Mouse (Mus musculus) midbrain, embryonic 15.5 days (tissue): ENCODE data around the gene 1700113H08Rik. TPM values are rescaled to one million over a fixed set of nuclear protein-coding genes. Genes with fewer than 3 reads are reported as not detected.

Experiments
- ATAC-seq: fragments of 200-750 bp; cut with Nextera tagmentation; replicated peaks from 2 replicates; pipeline ENCODE4 v1.8.0; 2017; ENCODE audit warnings: moderate TSS enrichment
- H3K27ac ChIP-seq: fragments of 300-500 bp; sonication (generic); 2 replicates; pipeline ENCODE4 v1.5.1; 2015; ENCODE audit warnings: mild to moderate bottlenecking, inconsistent platforms
- H3K27me3 ChIP-seq: fragments of 300-500 bp; sonication (generic); replicated peaks from 2 replicates; pipeline ENCODE4 v1.6.1; 2015; ENCODE audit warnings: inconsistent platforms
- H3K36me3 ChIP-seq: fragments of 300-500 bp; sonication (generic); replicated peaks from 2 replicates; pipeline ENCODE4 v1.6.1; 2015; ENCODE audit warnings: inconsistent platforms
- H3K4me1 ChIP-seq: fragments of 300-500 bp; sonication (generic); 2 replicates; pipeline ENCODE4 v1.6.1; 2015; ENCODE audit warnings: inconsistent platforms
- H3K4me2 ChIP-seq: fragments of 300-500 bp; sonication (generic); 2 replicates; pipeline ENCODE4 v1.6.1; 2015; ENCODE audit warnings: inconsistent platforms, mild to moderate bottlenecking, moderate library complexity
- H3K4me3 ChIP-seq: fragments of 300-500 bp; sonication (generic); 2 replicates; pipeline ENCODE4 v1.5.1; 2015; ENCODE audit warnings: mild to moderate bottlenecking, inconsistent platforms
- H3K9ac ChIP-seq: fragments of 300-500 bp; sonication (generic); 2 replicates; pipeline ENCODE4 v1.6.1; 2015; ENCODE audit warnings: mild to moderate bottlenecking, inconsistent platforms
- H3K9me3 ChIP-seq: fragments of 300-500 bp; sonication (generic); 2 replicates; pipeline ENCODE4 v1.6.1; 2016; ENCODE audit warnings: inconsistent platforms
- WGBS: fragments of 180-500 bp; shearing (Covaris S2); methylation state at CpG from one replicate; pipeline ENCODE4 v1.1.7; 2015; ENCODE audit warnings: mixed read lengths; 5-methylcytosine and 5-hydroxymethylcytosine counted together
- polyA plus RNA-seq: library from polyadenylated mRNA; unstranded; fragments of >200 nt; fragmentation: Nextera tagmentation; extraction: Ambion mirVana; gene quantifications from 2 replicates; pipeline ENCODE4 v1.2.1, GENCODE M21; 2015

Gene 1700113H08Rik
- polyA plus RNA-seq, 1 experiment from 2014 or later = not detected

- Histone ChIP-seq H3K36me3 (no peaks in the 10 kb centered on the region), H3K9ac (no peak overlapping the region), H3K4me2 (no peak overlapping the region), H3K4me3 (no peak overlapping the region), H3K4me1 (no peaks in the 10 kb centered on the region), H3K9me3 (no peaks in the 10 kb centered on the region), H3K27me3 (no peaks in the 10 kb centered on the region), H3K27ac (no peak overlapping the region)
- ATAC-seq = no peak
- WGBS = 90% methylated on average over 5 of the region's 5 CpGs
Measured at GRCm38 (mm10) chr10:87125094-87125493, 67.2 kb downstream of the 1700113H08Rik start.

DNA sequence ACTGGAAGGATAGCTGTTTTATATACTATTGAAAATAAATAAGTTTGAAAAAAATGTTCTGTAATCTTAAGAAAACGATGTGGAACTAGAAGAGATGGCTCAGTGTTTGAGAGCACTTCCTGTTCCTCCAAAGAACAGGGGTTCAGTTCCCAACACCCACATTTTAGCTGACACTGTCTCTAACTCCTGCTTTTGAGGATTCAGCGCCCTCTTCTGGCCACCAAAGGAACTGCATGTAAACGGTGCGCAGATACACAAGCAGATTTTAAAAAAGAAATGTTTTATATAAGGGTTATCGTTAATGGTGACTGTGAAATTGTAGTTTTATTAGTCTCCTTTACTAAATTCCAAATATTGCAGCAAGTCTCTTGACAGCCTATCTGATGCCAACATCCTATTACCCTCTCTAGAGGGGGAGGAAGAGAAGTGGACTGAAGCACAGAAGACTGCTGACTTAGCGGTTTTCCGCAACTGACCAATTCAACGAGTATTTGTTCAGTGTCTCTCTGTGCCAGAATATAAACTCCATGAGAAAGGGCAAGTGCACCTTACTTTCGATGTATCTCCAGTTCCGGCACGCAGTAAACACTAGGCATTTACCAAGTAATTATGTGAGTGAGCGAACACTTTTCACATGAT is 68.5 kb downstream of the 1700113H08Rik start:
- H3K27ac ChIP-seq = no peak overlapping the region
- 86% methylated on average over 12 of the region's 12 CpGs for WGBS
- H3K4me1 ChIP-seq = no peaks in the 10 kb centered on the region
- H3K9ac ChIP-seq = no peak overlapping the region
- H3K36me3 ChIP-seq = no peaks in the 10 kb centered on the region
- ATAC-seq = no peak
- no peak overlapping the region for H3K4me2 ChIP-seq
- H3K9me3 ChIP-seq = no peaks in the 10 kb centered on the region
- no peaks in the 10 kb centered on the region for H3K27me3 ChIP-seq
- H3K4me3 ChIP-seq = no peak overlapping the region

- WGBS = 97% methylated on average over 6 of the region's 6 CpGs
- Histone ChIP-seq H3K36me3 (no peaks in the 10 kb centered on the region), H3K9ac (no peak overlapping the region), H3K4me2 (no peak overlapping the region), H3K27me3 (no peaks in the 10 kb centered on the region), H3K4me1 (peaks cover 9% of the 10 kb centered on the region; the same call in 1 of the 2 replicates), H3K4me3 (no peak overlapping the region), H3K27ac (no peak overlapping the region), H3K9me3 (no peaks in the 10 kb centered on the region)
- no peak for ATAC-seq
Measured at GRCm38 (mm10) chr10:87151050-87151449, 93.2 kb downstream of the 1700113H08Rik start.

GRCm38 (mm10) chr10:87153731-87154505 is 96.1 kb downstream of the 1700113H08Rik start:
- no peak overlapping the region for H3K4me2 ChIP-seq
- no peak overlapping the region for H3K27ac ChIP-seq
- peaks cover 9% of the 10 kb centered on the region; the same call in 1 of the 2 replicates for H3K4me1 ChIP-seq
- no peaks in the 10 kb centered on the region for H3K27me3 ChIP-seq
- H3K9me3 ChIP-seq = no peaks in the 10 kb centered on the region
- no peaks in the 10 kb centered on the region for H3K36me3 ChIP-seq
- no peak overlapping the region for H3K4me3 ChIP-seq
- H3K9ac ChIP-seq = no peak overlapping the region
- no peak for ATAC-seq
- whole genome bisulfite sequencing = 46% methylated on average over 14 of the region's 14 CpGs

DNA sequence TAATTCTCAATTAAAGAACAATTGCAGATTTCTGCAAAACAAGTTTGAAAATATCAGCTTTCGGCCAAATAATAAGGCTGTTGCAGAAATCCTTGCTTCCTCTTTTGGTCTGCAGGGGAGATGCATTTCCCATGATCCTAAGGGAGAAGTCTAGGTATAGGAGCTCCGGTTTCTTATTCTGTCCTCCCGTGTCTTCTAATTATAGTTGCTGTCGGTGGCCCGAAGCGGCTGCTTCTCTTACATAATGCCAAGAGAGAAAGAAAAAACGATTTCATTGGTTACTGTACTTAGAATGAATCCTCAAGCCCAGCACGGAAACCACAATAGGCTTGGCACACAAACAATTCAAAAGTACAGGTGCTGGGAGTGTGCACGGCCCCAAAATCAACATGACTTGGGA is 101.9 kb downstream of the 1700113H08Rik start:
- Histone ChIP-seq H3K27ac (no peak overlapping the region), H3K4me1 (no peaks in the 10 kb centered on the region), H3K36me3 (no peaks in the 10 kb centered on the region), H3K4me2 (no peak overlapping the region), H3K9ac (no peak overlapping the region), H3K9me3 (no peaks in the 10 kb centered on the region), H3K27me3 (no peaks in the 10 kb centered on the region), H3K4me3 (no peak overlapping the region)
- 78% methylated on average over 9 of the region's 9 CpGs for WGBS
- ATAC-seq = no peak

DNA sequence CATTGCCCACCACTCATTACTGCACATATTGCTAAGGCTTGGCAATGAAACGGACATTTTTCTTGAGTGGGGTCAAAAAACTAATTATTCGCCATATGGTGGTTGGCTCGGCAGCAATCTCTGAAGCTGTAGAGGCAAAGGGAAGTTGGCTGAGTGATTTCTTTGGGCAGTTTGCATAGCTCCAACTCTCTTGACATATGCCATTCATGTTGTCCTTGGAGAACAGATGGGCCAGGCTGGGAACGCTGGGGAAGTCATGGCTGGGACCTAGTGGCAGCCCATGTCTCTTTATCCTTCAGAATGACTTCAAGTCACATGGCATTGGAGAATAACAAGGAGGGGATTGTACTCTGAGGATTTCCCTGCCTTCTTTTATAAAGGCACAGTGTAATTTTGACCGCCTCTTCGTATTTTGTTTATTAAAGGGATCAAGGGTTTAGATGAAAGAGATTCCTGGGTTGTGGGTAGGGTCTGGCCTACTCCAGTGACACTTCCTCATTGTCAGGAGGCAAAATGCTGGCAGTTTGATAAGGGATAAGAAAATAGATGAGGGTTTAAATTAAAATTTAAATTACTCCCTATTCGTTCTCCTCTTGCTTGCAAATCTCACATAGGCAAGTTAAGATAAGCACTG is 138.4 kb downstream of the 1700113H08Rik start:
- ATAC-seq = no peak
- H3K4me2 ChIP-seq = no peak overlapping the region
- no peak overlapping the region for H3K4me3 ChIP-seq
- H3K27me3 ChIP-seq = no peaks in the 10 kb centered on the region
- H3K36me3 ChIP-seq = no peaks in the 10 kb centered on the region
- WGBS = 42% methylated on average over 7 of the region's 7 CpGs
- no peaks in the 10 kb centered on the region for H3K4me1 ChIP-seq
- no peak overlapping the region for H3K9ac ChIP-seq
- H3K27ac ChIP-seq = no peak overlapping the region
- H3K9me3 ChIP-seq = no peaks in the 10 kb centered on the region

DNA sequence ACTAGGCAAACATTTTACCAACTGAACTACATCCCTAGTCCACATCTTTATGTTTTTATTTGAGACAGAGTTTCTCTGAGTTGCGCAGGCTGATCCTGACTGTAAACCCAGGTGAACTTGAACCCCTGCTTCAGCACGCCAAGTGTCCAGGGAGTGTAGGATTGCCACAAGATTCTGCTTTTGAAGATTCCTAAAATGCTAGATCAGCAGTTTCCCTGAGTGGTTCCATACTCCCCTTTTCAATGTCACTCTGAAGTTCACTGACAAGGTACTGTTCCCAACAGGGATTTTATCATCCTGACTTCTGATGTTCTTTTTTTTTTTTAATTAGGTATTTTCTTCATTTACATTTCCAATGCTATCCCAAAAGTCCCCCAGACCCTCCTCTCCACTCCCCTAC is 140.9 kb downstream of the 1700113H08Rik start:
- 98% methylated on average over 2 of the region's 2 CpGs for WGBS
- no peaks in the 10 kb centered on the region for H3K9me3 ChIP-seq
- H3K4me2 ChIP-seq = no peak overlapping the region
- H3K9ac ChIP-seq = no peak overlapping the region
- H3K27ac ChIP-seq = no peak overlapping the region
- no peak for ATAC-seq
- no peaks in the 10 kb centered on the region for H3K36me3 ChIP-seq
- no peaks in the 10 kb centered on the region for H3K27me3 ChIP-seq
- no peak overlapping the region for H3K4me3 ChIP-seq
- H3K4me1 ChIP-seq = no peaks in the 10 kb centered on the region

DNA sequence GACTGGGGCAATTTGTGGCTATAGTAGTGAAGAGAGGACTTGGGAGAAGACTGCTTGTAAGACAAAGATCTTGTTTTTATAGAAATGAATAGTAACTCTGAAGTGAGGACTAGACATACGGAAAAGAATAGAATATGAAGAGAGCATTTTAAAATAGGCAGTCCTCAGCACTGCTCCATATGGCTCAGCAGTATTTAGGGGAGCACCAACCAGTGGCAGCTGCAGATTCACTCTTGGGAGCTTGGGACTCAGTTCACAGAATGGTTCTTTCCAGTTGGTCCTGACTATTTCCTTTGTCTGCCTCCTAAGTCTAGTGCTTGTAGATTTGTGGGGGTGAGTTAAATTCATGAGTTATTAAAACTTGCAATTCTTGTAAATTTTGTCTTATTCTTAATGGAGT is 151.6 kb downstream of the 1700113H08Rik start:
- Histone ChIP-seq H3K9me3 (no peaks in the 10 kb centered on the region), H3K27me3 (no peaks in the 10 kb centered on the region), H3K27ac (no peak overlapping the region), H3K36me3 (no peaks in the 10 kb centered on the region), H3K9ac (no peak overlapping the region), H3K4me3 (no peak overlapping the region), H3K4me1 (no peaks in the 10 kb centered on the region), H3K4me2 (no peak overlapping the region)
- WGBS = 91% methylated on average over 1 of the region's 1 CpGs
- ATAC-seq = no peak

DNA sequence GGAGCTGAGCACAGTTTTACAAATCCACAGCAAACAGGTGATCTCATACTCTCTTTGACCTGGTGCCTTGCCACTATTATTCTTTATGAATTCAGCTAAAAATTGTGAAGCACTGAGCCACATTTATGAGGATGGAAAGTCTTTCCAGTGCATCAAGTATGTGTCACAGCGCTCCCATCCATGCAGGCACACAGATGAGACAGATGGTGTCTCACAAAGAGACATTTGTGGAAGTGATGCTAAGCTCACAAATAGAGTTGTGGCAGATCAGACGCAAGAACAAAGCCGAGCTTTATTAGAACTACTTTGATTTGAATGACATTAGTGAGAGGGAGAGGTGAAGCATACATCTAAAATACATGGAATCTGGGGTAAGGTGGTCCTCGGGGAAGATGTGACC is 153.2 kb downstream of the 1700113H08Rik start:
- Histone ChIP-seq H3K27ac (no peak overlapping the region), H3K27me3 (no peaks in the 10 kb centered on the region)
- 76% methylated on average over 4 of the region's 4 CpGs for WGBS

DNA sequence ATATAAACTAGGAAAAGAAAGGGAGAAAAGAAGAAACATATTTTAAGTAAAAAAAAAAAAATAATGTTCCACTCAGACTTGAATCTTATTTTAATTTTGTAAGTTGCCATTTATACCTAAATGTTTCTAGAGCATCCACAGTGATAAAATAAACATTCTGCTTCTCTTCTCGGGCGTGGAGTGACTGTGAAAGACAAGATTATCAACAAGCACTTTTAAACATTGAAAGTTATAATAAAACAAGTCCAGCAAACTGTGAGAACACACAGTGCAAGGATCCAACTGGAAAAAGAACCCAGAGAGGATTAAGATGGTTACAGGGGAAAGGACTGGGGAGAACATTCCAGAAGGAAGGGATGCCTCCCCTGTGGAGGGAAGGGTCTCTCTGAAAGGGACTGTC is 155.0 kb downstream of the 1700113H08Rik start:
- no peaks in the 10 kb centered on the region for H3K4me1 ChIP-seq
- H3K9me3 ChIP-seq = no peaks in the 10 kb centered on the region
- H3K4me3 ChIP-seq = no peak overlapping the region
- 91% methylated on average over 2 of the region's 2 CpGs for WGBS
- ATAC-seq = no peak
- H3K27ac ChIP-seq = no peak overlapping the region
- no peak overlapping the region for H3K4me2 ChIP-seq
- no peaks in the 10 kb centered on the region for H3K27me3 ChIP-seq
- no peak overlapping the region for H3K9ac ChIP-seq
- H3K36me3 ChIP-seq = no peaks in the 10 kb centered on the region

More for the DNA sequence above, 153.2 kb downstream of the 1700113H08Rik start:
- no peak for ATAC-seq
- H3K4me2 ChIP-seq = no peak overlapping the region
- H3K9ac ChIP-seq = no peak overlapping the region
- H3K36me3 ChIP-seq = no peaks in the 10 kb centered on the region
- no peaks in the 10 kb centered on the region for H3K9me3 ChIP-seq
- H3K4me1 ChIP-seq = no peaks in the 10 kb centered on the region
- H3K4me3 ChIP-seq = no peak overlapping the region

DNA sequence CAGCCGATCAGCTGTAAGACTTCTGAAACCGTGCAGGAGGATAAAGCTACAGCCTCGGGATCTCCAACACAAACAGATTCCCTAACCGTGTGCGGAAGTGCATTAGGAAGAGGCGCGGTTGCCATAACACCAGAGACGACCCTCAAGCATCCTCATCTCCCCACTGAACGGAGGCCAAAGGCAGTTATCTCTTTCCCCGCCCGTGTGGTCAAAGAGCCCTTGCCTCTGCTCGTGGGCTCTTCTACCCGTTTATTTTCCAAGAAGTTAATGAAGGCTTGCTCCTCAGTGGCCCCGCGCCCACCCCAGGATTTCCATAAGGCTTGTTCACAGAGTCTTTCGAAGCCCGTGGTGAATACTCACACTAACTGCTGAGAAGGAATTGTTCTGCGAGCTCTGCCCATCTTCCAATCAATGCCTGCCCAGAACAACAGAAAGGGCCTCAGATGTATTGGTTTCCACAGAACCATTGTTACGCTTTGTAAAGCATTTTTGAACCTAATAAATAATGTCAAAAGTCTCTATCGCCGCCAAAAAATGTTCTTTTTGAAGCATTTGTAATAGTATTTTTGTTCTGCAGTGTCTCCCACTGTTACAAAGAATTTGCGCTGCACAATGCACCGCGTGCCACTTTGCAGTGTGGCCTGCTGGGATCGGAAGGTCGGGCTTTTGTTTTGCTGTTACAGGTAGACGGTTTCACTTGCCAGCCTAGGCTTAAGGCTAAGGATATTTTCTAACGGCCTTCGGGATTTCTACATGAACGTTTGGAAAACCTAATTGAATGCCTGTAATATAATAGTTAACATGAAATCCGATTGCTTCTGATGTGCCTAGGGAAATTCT is 172.4 kb downstream of the 1700113H08Rik start:
- peak; percentile 77 for ATAC-seq
- Histone ChIP-seq H3K4me2 (peak overlapping the region; percentile 46), H3K9me3 (no peaks in the 10 kb centered on the region), H3K4me1 (peaks cover 15% of the 10 kb centered on the region), H3K27ac (peak overlapping the region; percentile 51; the same call in 1 of the 2 replicates), H3K36me3 (no peaks in the 10 kb centered on the region), H3K4me3 (peak overlapping the region; percentile 21), H3K27me3 (no peaks in the 10 kb centered on the region), H3K9ac (no peak overlapping the region)
- WGBS = 16% methylated on average over 31 of the region's 31 CpGs
